Mouse (Mus musculus) adrenal gland, adult 8-10 months (tissue): ENCODE results near the gene Cog5. TPM values are rescaled to one million over a fixed set of nuclear protein-coding genes. Genes with fewer than 3 reads are reported as not detected.
A peak's percentile ranks its signal among the peaks of the same experiment; 100 is the strongest.

ENCODE experiments used
- DNase-seq: peaks from one replicate; pipeline ENCODE4 v3.0.0; 2022
- total RNA-seq, 4 experiments: library from RNA; stranded (reverse); gene quantifications; 2 replicates each; pipeline ENCODE4 v1.2.4; 2022

The Cog5 gene
- total RNA-seq, 4 experiments from 2014 or later, result 42.0 to 59.9 (median 57.2) TPM

DNA sequence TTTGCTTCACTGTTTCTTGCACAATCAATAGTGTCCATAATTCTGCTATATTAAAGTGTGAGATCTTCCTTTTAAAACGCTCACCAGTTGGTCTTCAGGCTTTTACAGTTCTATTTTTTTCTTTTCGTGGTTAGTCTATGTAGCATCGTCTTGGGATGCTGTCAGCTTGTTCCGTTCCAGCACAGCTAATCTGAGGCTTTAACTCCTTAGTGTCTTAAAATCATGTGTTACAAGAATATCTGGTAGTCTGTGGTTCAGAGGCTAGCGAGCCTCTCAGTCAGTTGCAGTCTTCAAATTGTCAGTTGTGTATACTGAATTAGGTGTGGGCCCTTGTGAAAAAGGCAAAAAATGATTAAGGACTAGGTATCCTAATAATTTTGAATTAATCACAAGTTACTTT lies 57.6 kb downstream of the Cog5 start:
- no peak for DNase-seq

DNA sequence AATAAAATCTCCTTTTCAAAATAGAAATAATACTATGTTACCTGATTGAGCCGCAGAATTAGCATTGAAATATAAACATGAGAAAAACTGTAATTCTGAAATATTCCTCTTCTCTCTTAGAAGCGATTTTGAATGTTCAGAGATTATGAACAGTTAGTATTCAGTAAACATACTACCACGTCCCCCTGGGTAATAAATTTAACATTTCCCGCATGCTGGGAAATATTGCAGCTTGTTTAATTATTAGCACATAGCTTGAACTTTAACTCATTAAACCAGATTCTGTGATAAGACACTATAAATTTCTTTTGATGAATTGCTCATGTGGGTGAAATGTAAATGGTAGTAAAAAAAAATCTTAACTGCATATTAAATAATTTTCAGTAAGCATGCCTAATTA lies 58.1 kb downstream of the Cog5 start:
- DNase-seq, result no peak

- no peak for DNase-seq
Observed at GRCm38 (mm10) chr12:31713600-31713999, 58.9 kb downstream of the Cog5 start, which contains the start of gene Gpr22. TSS of gene Gpr22 (minus strand) at chr12:31713947.

- no peak for DNase-seq
Observed at GRCm38 (mm10) chr12:31714070-31714469, 59.4 kb downstream of the Cog5 start.

- DNase-seq, result no peak
Observed at GRCm38 (mm10) chr12:31719586-31720275, 65.1 kb downstream of the Cog5 start.

DNA sequence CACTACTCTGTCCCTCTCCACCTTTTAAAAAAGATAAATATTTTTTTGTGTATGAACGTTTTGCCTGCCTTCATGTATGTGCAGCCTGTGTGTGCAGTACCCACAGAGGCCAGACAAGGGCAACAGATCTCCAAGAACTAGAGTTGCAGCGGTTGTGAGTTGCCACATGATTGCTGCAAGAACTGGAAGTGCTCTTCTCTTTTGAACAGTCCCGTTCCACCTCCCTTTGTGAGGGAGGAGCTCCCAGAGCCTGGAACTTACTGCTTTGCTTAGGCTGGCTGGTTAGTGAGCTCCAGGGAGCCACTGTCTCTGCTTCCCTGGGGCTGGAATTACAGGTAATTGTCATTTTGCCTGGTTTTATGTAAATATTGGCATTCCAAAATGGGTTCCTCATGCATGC lies 69.9 kb downstream of the Cog5 start:
- no peak for DNase-seq

- peak; percentile 33 for DNase-seq
Observed at GRCm38 (mm10) chr12:31725511-31726275, 71.0 kb downstream of the Cog5 start.

DNA sequence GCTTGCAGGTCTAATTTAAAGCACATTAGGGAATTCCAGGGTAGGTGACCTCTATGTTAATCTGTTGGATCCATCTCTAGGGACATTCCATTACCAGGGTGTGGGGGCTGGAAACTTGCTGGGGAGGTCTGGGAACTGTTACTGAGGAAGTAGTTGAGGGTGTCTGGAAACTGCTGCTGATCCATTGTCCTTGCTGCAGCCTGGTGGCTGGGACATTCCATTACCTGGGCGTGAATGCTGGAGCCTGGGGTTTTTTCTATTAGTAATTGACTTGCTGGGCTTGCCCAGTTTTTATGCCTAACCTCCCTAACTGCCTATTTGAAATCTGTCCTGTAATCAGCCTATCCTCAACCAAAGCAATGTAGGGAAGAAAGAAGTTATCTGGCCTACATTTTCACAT lies 72.0 kb downstream of the Cog5 start:
- DNase-seq, result no peak

DNA sequence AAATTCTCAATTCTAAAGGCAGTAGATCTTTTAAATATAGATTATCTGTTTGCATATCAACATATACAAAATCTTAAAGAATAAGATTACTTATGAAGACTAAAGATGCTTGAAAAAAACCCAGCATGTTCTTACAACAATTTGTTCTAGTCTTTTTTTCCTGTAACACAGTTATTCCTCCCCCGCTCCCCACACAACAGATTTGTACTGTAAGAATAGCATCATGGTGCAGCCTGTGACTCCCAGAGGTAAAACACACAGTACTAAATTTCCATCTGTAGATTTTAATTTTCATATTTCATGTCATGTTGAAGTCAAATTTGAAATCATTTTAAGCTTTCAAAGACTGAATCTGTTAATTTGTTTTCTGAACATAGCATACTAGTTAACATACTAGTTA lies 75.5 kb downstream of the Cog5 start:
- no peak for DNase-seq

- no peak for DNase-seq
Observed at GRCm38 (mm10) chr12:31734616-31735015, 79.9 kb downstream of the Cog5 start.

DNA sequence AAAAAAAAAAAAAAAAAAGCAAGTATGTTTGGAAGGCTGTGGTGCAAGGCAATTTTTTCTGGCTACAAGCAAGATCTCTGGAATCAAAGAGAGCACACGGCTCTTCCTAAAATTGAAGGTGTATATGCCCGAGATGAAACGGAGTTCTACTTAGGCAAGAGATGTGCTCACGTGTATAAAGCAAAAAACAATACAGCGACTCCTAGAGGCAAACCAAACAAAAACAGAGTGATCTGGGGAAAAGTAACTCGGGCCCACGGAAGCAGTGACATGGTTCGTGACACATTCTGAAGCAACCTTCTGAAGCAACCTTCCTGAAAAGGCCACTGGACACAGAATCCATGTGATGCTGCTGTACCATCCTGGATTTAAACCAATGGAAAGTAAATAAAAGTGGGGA lies 92.6 kb downstream of the Cog5 start:
- DNase-seq, result no peak

- DNase-seq, result no peak
Observed at GRCm38 (mm10) chr12:31749846-31750245, 95.2 kb downstream of the Cog5 start.

DNA sequence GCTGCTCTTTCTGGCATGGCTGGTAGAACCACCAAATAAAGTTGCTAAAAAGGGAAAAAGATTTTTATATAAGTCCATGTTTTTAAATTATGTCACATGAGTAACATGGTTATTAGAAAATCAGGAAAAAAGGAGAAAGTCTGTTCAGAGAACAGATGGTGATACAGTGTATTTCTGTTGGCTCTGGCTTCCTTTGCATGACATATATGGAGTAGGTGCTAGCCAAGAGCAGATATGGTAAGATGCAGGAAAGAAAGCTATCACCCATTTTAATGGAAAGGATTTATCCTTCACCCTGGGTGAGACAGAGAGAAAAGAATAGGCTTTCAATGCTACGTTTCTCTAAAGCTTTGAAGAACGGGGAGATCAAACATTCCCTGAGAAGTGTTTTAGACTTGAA lies 99.8 kb downstream of the Cog5 start:
- no peak for DNase-seq

DNA sequence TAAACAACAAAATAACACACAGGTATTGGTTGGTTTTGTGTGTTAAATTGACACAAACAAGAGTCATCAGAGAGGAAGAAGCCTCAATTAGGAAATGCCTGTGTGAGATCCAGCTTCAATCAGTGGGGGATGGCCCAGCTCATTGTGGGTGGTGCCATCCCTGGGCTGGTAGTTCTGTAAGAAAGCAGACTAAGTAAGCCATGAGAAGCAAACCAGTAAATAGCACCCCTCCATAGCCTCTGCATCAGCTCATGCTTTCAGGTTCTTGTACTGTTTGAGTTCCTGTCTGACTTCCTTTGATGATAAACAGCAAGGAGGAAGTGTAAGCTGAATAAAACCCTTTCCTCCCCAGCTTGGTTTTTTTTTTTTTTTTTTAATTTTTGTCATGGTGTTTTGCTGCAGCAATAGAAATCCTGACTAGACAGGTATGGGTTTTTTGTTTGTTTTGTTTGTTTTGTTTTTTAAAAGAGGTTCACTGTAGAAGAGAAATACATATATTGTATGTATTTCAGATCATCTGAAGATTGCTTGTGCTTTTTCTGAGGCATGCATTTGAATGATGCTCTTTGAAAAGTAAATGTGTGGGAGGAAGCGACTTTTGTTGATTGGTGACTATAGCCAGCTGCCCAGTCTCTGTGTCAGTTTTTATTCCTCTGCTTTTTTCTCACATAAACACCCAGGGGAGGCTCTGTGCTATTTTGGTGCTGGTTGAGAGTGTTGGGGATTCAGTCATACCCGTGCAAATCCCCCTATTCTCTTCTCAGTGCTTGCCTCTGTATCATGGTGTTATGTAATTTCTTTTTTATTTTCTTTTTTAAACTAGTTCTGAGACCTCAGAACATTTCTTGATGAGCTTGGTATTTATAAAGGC lies 101.5 kb downstream of the Cog5 start:
- no peak for DNase-seq

DNA sequence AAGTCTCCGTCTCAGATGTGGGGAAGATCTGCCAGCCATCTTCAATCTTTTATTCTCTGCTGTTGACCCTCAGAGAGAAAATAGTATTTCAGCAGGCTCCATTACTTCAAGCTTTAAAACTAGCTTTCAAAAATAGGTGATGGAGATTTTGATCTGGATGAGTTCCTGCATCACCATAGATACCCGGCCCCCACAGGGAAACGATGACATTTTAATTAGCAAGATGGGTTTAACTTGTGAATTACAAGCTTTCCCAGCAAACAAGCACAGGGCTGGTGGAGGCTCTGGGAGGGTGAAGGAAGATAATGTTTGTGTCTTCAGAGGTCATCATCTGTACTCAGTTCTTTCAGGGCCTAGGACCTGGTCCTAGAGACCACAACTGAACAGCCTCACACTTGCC lies 118.9 kb downstream of the Cog5 start:
- no peak for DNase-seq

DNA sequence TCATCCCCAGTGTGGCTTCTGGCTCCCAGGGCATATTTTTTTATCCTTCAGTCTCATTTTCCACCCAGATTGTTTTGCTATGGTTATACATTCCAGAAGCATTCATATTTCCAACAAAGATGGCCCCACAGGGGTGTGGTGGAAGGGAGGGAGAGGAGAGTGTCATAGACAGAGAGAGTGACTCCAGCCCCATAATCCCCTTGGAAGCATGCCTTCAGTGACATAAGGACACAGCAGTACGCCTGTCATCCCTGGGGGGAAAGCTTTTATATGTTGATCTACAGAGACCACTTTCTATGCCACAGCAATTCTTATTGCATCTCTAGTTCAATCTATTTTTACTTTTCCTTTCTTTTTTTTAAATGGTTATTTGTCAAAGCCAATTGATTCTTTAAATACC lies 129.6 kb downstream of the Cog5 start:
- DNase-seq, result no peak

DNA sequence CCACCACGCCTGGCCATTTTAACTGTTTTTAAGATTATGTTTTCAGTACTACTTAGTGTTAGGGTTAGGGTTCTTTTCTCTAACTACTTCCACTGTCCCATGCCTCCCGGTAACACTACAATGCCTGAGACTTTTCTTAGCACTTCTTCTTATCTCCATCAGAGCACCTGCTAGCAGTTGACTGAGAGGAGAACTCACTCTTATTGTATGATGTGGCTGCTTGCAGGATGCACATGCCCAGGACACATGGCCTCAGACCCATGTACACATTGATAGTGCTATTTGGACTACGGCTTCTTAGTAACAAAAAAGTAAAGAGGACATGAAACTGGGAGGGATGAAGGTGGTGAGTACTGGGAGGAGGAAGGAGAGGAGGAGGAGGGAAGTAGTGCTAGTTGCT lies 133.9 kb downstream of the Cog5 start:
- no peak for DNase-seq

DNA sequence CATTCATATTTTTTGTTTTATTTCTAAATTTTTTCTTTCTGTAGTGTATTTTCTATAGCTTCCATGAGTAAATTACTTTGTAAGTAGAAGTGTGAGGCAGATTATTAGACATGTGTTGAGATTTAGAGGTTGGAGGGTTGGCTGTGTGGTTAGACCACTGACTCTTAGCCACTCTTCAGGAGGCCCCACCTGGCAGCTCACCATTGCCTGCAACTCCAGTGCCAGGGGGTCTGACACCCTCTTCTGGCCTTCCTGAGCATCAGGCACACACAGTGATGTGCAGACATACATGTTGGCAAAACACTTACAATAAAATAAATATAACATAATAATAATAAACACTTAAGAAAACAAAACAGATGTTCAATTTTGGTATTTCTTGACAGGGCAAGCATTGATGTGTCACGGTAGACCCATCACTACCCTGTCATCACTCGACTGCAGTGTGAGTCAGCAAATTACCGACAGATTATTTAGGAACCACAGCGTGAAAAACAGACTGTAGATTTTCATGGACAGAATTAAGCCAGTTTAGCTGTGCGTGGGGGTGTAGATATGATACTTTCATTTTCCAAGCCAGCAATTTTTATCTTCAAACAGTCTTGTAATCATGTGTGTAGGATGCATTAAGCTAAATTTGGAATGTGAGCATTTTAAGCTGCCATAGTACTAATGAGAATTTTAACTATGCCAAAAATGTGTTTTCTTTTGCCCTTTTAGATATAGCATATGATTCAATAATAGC lies 151.9 kb downstream of the Cog5 start:
- DNase-seq, result no peak

DNA sequence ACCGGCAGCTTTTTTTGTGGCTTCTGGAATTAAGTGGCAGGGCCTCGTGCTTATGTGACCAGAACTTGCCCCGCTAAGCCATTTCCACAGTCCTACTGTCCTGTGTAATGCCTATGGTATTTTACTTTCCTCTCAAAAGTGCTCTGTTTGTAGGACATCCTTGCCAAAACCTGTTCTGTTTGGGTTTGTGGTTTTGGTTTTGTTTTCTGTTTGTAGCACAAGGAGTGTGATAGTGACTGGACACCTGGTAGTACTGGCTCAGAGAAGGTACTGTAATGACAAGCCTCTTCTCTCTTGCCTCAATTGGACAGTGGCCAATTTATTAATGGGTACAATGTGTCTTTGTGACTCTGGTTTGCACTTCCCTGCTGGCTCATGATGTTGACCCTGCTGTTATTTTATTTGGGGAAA lies 163.4 kb downstream of the Cog5 start:
- DNase-seq, result no peak

- no peak for DNase-seq
Observed at GRCm38 (mm10) chr12:31819096-31819495, 164.4 kb downstream of the Cog5 start.

DNA sequence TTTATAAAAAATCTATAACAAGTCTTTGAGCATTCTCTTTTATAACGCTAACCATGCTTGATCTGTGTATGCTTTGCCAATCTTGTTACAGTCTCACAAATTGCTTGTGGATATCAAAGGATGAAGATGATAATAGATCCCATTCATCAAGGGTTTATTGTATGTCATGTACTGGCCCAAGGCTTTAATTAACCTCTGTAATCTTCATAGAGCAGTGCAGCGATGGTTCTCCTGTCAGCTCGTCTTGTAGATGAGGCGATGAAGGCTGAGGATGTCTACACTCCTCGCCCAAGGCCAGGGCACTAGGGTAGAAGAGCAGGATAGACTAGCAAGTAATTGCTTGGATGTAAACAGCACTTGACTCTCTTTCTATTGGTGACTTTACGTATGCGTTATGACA lies 164.9 kb downstream of the Cog5 start:
- no peak for DNase-seq

- no peak for DNase-seq
Observed at GRCm38 (mm10) chr12:31823671-31824070, 169.0 kb downstream of the Cog5 start.
